In the genomic region with DNA sequence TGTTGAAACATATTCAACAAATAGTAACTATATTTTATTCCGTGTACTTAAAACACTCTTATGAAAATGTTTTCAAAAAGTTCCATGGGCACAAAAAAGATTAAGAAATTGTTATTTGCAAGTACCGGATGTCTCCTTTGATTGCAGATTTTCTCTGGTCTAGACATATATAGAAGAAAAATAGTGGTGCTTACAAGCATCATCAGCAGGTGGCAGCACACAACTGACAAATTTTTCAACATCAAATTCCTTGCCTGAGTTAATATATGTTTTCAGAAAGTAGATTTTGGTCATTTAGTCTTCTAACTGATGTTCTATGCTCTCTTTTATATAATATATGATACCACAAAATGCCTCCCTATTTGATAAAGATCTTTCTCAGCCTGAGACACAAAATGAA, we compare ENCODE assay signal across 10 mouse cellular contexts. TPM values are rescaled to one million over a fixed set of nuclear protein-coding genes. Genes with fewer than 3 reads are reported as not detected.
DNase-seq lines count a peak whose midpoint lies in the region; ATAC-seq and TF ChIP-seq lines count a peak whose summit lies in the region.
"Had no signal": no experiment of that assay in that cellular context is flagged by ENCODE, and none has a peak within 500 bp of the region (broad histone marks: within the 10 kb centered on the region; RNA-seq: fewer than 3 reads in every experiment).

No protein-coding gene starts in this region.

- TF ChIP-seq POLR2A in CH12.LX (IDR thresholded peaks at IDR 0.05; ENCODE audit: low read depth, low read length) = no peak

- H3K27me3 ChIP-seq in intestine, postnatal 0 days (replicated peaks; ENCODE audit: control insufficient read depth, insufficient read depth, low read length) = no peaks in the 10 kb centered on the region
- no peaks in the 10 kb centered on the region for H3K27me3 ChIP-seq in intestine, embryonic 16.5 days (replicated peaks; ENCODE audit: control insufficient read depth, insufficient read depth, low read length)
- H3K27me3 ChIP-seq in CH12.LX (replicated peaks) = no peaks in the 10 kb centered on the region
- H3K27me3 ChIP-seq in midbrain, postnatal 0 days (ENCODE audit: insufficient read depth, low read length) = no peaks in the 10 kb centered on the region
- H3K27me3 ChIP-seq: embryonic facial prominence, embryonic 13.5 days; limb, embryonic 13.5 days had no signal

- WGBS in intestine, postnatal 0 days = 27% methylated on average over 2 of the region's 2 CpGs
- WGBS in intestine, embryonic 16.5 days = 29% methylated on average over 2 of the region's 2 CpGs
- 24% methylated on average over 2 of the region's 2 CpGs for WGBS in midbrain, postnatal 0 days

- no peaks in the 10 kb centered on the region for H3K79me2 ChIP-seq in CH12.LX (replicated peaks; ENCODE audit: control insufficient read depth, extremely low read depth, insufficient read depth, poor library complexity, severe bottlenecking)

- no peak for TF ChIP-seq EP300 in CH12.LX (IDR thresholded peaks at IDR 0.05; ENCODE audit: low read length)

- no peak for ATAC-seq in intestine, postnatal 0 days
- no peak for ATAC-seq in intestine, embryonic 16.5 days
- ATAC-seq in midbrain, postnatal 0 days (ENCODE audit: low FRiP score) = 0 out of 2 replicates have a peak, but pooled peaks have one; percentile 54

- TF ChIP-seq RAD21 in CH12.LX (IDR thresholded peaks at IDR 0.05; ENCODE audit: low read depth, low read length) = peak; percentile 93

- H3K9ac ChIP-seq in intestine, postnatal 0 days (ENCODE audit: low read depth, low read length) = no peak overlapping the region
- H3K9ac ChIP-seq in intestine, embryonic 16.5 days (ENCODE audit: low read depth, low read length) = no peak overlapping the region
- H3K9ac ChIP-seq in CH12.LX (ENCODE audit: insufficient read depth, low read depth) = no peak overlapping the region
- H3K9ac ChIP-seq in midbrain, postnatal 0 days (replicated peaks; ENCODE audit: low read length, poor library complexity, severe bottlenecking) = no peak overlapping the region
- H3K9ac ChIP-seq: embryonic facial prominence, embryonic 13.5 days; limb, embryonic 13.5 days had no signal

- peak; percentile 76 for TF ChIP-seq CTCF in intestine, postnatal 0 days (IDR thresholded peaks at IDR 0.05; ENCODE audit: low read depth)
- peak in 1 of 2 experiments; percentile 84; a peak in 2 of 4 replicates for TF ChIP-seq CTCF in CH12.LX (conservative IDR thresholded peaks at IDR 0.05 in 1 of 2, IDR thresholded peaks at IDR 0.05 in 1 of 2; ENCODE audit: low read depth in 2 of 2, low read length in 2 of 2)
- TF ChIP-seq CTCF in midbrain, postnatal 0 days (IDR thresholded peaks at IDR 0.05) = peak; percentile 80

- H3K36me3 ChIP-seq in intestine, postnatal 0 days (ENCODE audit: control insufficient read depth, insufficient read depth) = no peaks in the 10 kb centered on the region
- H3K36me3 ChIP-seq in intestine, embryonic 16.5 days (ENCODE audit: control insufficient read depth, insufficient read depth, low read length) = no peaks in the 10 kb centered on the region
- no peaks in the 10 kb centered on the region for H3K36me3 ChIP-seq in CH12.LX (replicated peaks in 1 of 2; ENCODE audit: control insufficient read depth in 1 of 2, insufficient read depth in 1 of 2, low read length in 1 of 2)
- H3K36me3 ChIP-seq in midbrain, postnatal 0 days (ENCODE audit: insufficient read depth, low read length) = no peaks in the 10 kb centered on the region
- H3K36me3 ChIP-seq: embryonic facial prominence, embryonic 13.5 days; limb, embryonic 13.5 days had no signal

- dilution Hi-C loops in CH12.LX (cut with MboI; ENCODE audit: extremely low pct_ligation_motif_present, extremely low pct_unique_long_range_greater_than_20kb, low sequenced_read_pairs) = no loop called here

- no peak overlapping the region for H3K27ac ChIP-seq in intestine, postnatal 0 days (ENCODE audit: low read depth, low read length)
- H3K27ac ChIP-seq in intestine, embryonic 16.5 days (ENCODE audit: low read length) = no peak overlapping the region
- H3K27ac ChIP-seq in CH12.LX (ENCODE audit: insufficient read depth, low read depth) = no peak overlapping the region
- no peak overlapping the region for H3K27ac ChIP-seq in midbrain, postnatal 0 days (ENCODE audit: low read depth, low read length)
- H3K27ac ChIP-seq: embryonic facial prominence, embryonic 13.5 days; limb, embryonic 13.5 days had no signal

- in situ Hi-C loops in CH12.LX (cut with MboI; ENCODE audit: low pct_ligation_motif_present, low pct_unique_long_range_greater_than_20kb, low sequenced_read_pairs) = loop anchor here (10.0 kb wide), 1 partner anchor 235 kb away; no protein-coding TSS in a partner anchor

- no peaks in the 10 kb centered on the region for H3K4me1 ChIP-seq in intestine, postnatal 0 days (replicated peaks; ENCODE audit: control insufficient read depth, insufficient read depth, low read length)
- no peaks in the 10 kb centered on the region for H3K4me1 ChIP-seq in intestine, embryonic 16.5 days (ENCODE audit: control insufficient read depth, insufficient read depth, low read length)
- peaks cover 3 to 8% of the 10 kb centered on the region in 2 experiments; a peak in 3 of 4 replicates for H3K4me1 ChIP-seq in CH12.LX (ENCODE audit: control insufficient read depth in 1 of 2, insufficient read depth in 2 of 2)
- H3K4me1 ChIP-seq in midbrain, postnatal 0 days (ENCODE audit: insufficient read depth, low read length) = no peaks in the 10 kb centered on the region
- H3K4me1 ChIP-seq: embryonic facial prominence, embryonic 13.5 days; limb, embryonic 13.5 days had no signal

- peak; percentile 68 for DNase-seq in CH12.LX (ENCODE audit: extremely low read depth)
- DNase-seq in adrenal gland, postnatal 14 days = peak; percentile 40
- peak; percentile 49 for DNase-seq in fibroblast of lung, adult 2 months (ENCODE audit: low read depth)
- peak; percentile 19 to 24 for DNase-seq in layer of hippocampus, postnatal 36 days
- peak; percentile 77 for DNase-seq in midbrain, postnatal 0 days (ENCODE audit: low spot score)
- DNase-seq in yolk sac, embryonic 10.5 days (ENCODE audit: low spot score) = no peak

- H3K4me3 ChIP-seq in intestine, postnatal 0 days (ENCODE audit: low read depth, low read length) = no peak overlapping the region
- no peak overlapping the region for H3K4me3 ChIP-seq in intestine, embryonic 16.5 days (ENCODE audit: low read length)
- H3K4me3 ChIP-seq in CH12.LX (replicated peaks in 1 of 3; ENCODE audit: low read depth in 2 of 3, low read length in 2 of 3, poor library complexity in 1 of 3) = no peak overlapping the region
- H3K4me3 ChIP-seq in midbrain, postnatal 0 days (ENCODE audit: low read depth, low read length) = no peak overlapping the region
- H3K4me3 ChIP-seq: embryonic facial prominence, embryonic 13.5 days; limb, embryonic 13.5 days had no signal

- H3K9me3 ChIP-seq in intestine, postnatal 0 days (ENCODE audit: control insufficient read depth) = no peaks in the 10 kb centered on the region
- no peaks in the 10 kb centered on the region for H3K9me3 ChIP-seq in intestine, embryonic 16.5 days (ENCODE audit: control insufficient read depth, low read length)
- no peaks in the 10 kb centered on the region for H3K9me3 ChIP-seq in CH12.LX (replicated peaks; ENCODE audit: low read length)
- no peaks in the 10 kb centered on the region for H3K9me3 ChIP-seq in midbrain, postnatal 0 days (ENCODE audit: low read length)
- H3K9me3 ChIP-seq: embryonic facial prominence, embryonic 13.5 days; limb, embryonic 13.5 days had no signal

- no peak overlapping the region for H3K4me2 ChIP-seq in intestine, postnatal 0 days (replicated peaks; ENCODE audit: low read depth)
- no peak overlapping the region for H3K4me2 ChIP-seq in intestine, embryonic 16.5 days (ENCODE audit: low read depth, low read length)
- no peak overlapping the region for H3K4me2 ChIP-seq in CH12.LX (ENCODE audit: insufficient read depth, low read depth, poor library complexity, severe bottlenecking)
- no peak overlapping the region for H3K4me2 ChIP-seq in midbrain, postnatal 0 days (ENCODE audit: low read depth, low read length, poor library complexity, severe bottlenecking)
- H3K4me2 ChIP-seq: embryonic facial prominence, embryonic 13.5 days; limb, embryonic 13.5 days had no signal

TF ChIP-seq in CH12.LX, 34 proteins besides CTCF, POLR2A, EP300 and RAD21:
- TF ChIP-seq JUND (conservative IDR thresholded peaks at IDR 0.05; ENCODE audit: low read depth, low read length) = 0 out of 2 replicates have a peak, but pooled peaks have one; percentile 13
- TF ChIP-seq HCFC1 (IDR thresholded peaks at IDR 0.05; ENCODE audit: low read depth, low read length) = no peak
- no peak for TF ChIP-seq ETS1 (conservative IDR thresholded peaks at IDR 0.05; ENCODE audit: low read depth, low read length)
- peak; percentile 88 for TF ChIP-seq SMC3 (IDR thresholded peaks at IDR 0.05; ENCODE audit: low read depth, low read length)
- TF ChIP-seq IRF4 (IDR thresholded peaks at IDR 0.05; ENCODE audit: low read depth, low read length) = 0 out of 2 replicates have a peak, but pooled peaks have one; percentile 12
- no peak for TF ChIP-seq USF1 (IDR thresholded peaks at IDR 0.05; ENCODE audit: low read depth, low read length)
- no peak for TF ChIP-seq CHD1 (IDR thresholded peaks at IDR 0.05; ENCODE audit: low read depth, low read length)
- TF ChIP-seq ZC3H11A (IDR thresholded peaks at IDR 0.05; ENCODE audit: low read depth, low read length) = peak; percentile 84
- 0 out of 2 replicates have a peak, but pooled peaks have one; percentile 11 for TF ChIP-seq ZNF384 (IDR thresholded peaks at IDR 0.05; ENCODE audit: low read depth, low read length)
- TF ChIP-seq RCOR1 (conservative IDR thresholded peaks at IDR 0.05; ENCODE audit: low read depth, low read length) = no peak

RNA-seq across cellular contexts. Expression of a gene that starts 41.0 kb away (rescaled TPM):
- polyA plus RNA-seq in intestine, postnatal 0 days (2015; fragmentation: Nextera tagmentation; extraction: Ambion mirVana) = 17.2 and 19.0 TPM in 2 replicates
- 11.9 and 12.3 TPM in 2 replicates for polyA plus RNA-seq in intestine, embryonic 16.5 days (2015; fragmentation: Nextera tagmentation; extraction: Ambion mirVana)
- total RNA-seq in CH12.LX (2012; rRNA removed) (10.5 and 11.0 TPM in 2 replicates), CH12.LX (2014; rRNA removed) (25.2 and 26.2 TPM in 2 replicates)
- 11.6 and 12.6 TPM in 2 replicates for polyA plus RNA-seq in CH12.LX (2012; ENCODE audit: insufficient read length, low read depth)
- 16.2 and 19.8 TPM in 2 replicates for total RNA-seq in adrenal gland, postnatal 14 days (2021)
- total RNA-seq in layer of hippocampus, postnatal 36 days (2021) = 10 to 100 TPM; 15.9 to 16.1 TPM
- total RNA-seq in midbrain, postnatal 0 days (2014; rRNA removed) = 10.0 and 15.3 TPM in 2 replicates
- polyA plus RNA-seq in midbrain, postnatal 0 days (2015; fragmentation: Nextera tagmentation; extraction: Ambion mirVana) = 13.2 and 13.7 TPM in 2 replicates
